Mouse (Mus musculus) hindbrain, embryonic 15.5 days (tissue): ENCODE measurements around the gene Ess2. TPM values are rescaled to one million over a fixed set of nuclear protein-coding genes. Genes with fewer than 3 reads are reported as not detected.

Source experiments
- ATAC-seq: fragments of 200-750 bp; cut with Nextera tagmentation; 2 replicates; pipeline ENCODE4 v1.8.0; 2017; ENCODE audit warnings: low read depth, moderate number of reproducible peaks, moderate TSS enrichment; ENCODE audit not compliant: low FRiP score
- H3K27ac ChIP-seq: fragments of 300-500 bp; sonication (generic); replicated peaks from 2 replicates; pipeline ENCODE4 v1.5.1; 2015; ENCODE audit warnings: mild to moderate bottlenecking, inconsistent platforms
- H3K27me3 ChIP-seq: fragments of 300-500 bp; sonication (generic); 2 replicates; pipeline ENCODE4 v1.6.1; 2015; ENCODE audit warnings: control low read depth, inconsistent platforms
- H3K36me3 ChIP-seq: fragments of 300-500 bp; sonication (generic); 2 replicates; pipeline ENCODE4 v1.6.1; 2015; ENCODE audit warnings: control low read depth, inconsistent platforms
- H3K4me1 ChIP-seq: fragments of 300-500 bp; sonication (generic); replicated peaks from 2 replicates; pipeline ENCODE4 v1.6.1; 2015; ENCODE audit warnings: control low read depth, inconsistent platforms
- H3K4me2 ChIP-seq: fragments of 300-500 bp; sonication (generic); 2 replicates; pipeline ENCODE4 v1.6.1; 2015; ENCODE audit warnings: moderate library complexity, mild to moderate bottlenecking, inconsistent platforms
- H3K4me3 ChIP-seq: fragments of 300-500 bp; sonication (generic); 2 replicates; pipeline ENCODE4 v1.5.1; 2015; ENCODE audit warnings: mild to moderate bottlenecking, inconsistent platforms
- H3K9ac ChIP-seq: fragments of 300-500 bp; sonication (generic); 2 replicates; pipeline ENCODE4 v1.6.1; 2015; ENCODE audit warnings: inconsistent platforms
- H3K9me3 ChIP-seq: fragments of 300-500 bp; sonication (generic); 2 replicates; pipeline ENCODE4 v1.6.1; 2016; ENCODE audit warnings: control low read depth, inconsistent platforms
- WGBS: fragments of 180-500 bp; shearing (Covaris S2); methylation state at CpG from one replicate; pipeline ENCODE4 v1.1.7; 2015; 5-methylcytosine and 5-hydroxymethylcytosine counted together
- polyA plus RNA-seq: library from polyadenylated mRNA; unstranded; fragments of >200 nt; fragmentation: Nextera tagmentation; extraction: Ambion mirVana; gene quantifications from 2 replicates; pipeline ENCODE4 v1.2.1, GENCODE M21; 2015

The Ess2 gene
- polyA plus RNA-seq, 1 experiment from 2014 or later, result 49.6 TPM

- Histone ChIP-seq H3K27ac (no peak overlapping the region), H3K9me3 (no peaks in the 10 kb centered on the region), H3K27me3 (no peaks in the 10 kb centered on the region), H3K9ac (no peak overlapping the region), H3K4me1 (peaks cover 4% of the 10 kb centered on the region; the same call in 1 of the 2 replicates), H3K4me3 (no peak overlapping the region), H3K36me3 (no peaks in the 10 kb centered on the region), H3K4me2 (no peak overlapping the region)
- WGBS, result 94% methylated on average over 4 of the region's 4 CpGs
- no peak for ATAC-seq
Measured at GRCm38 (mm10) chr16:17879571-17879970, 31.6 kb downstream of the Ess2 start.

- no peak overlapping the region for H3K4me2 ChIP-seq
- H3K27me3 ChIP-seq, result no peaks in the 10 kb centered on the region
- H3K36me3 ChIP-seq, result peaks cover 13% of the 10 kb centered on the region
- no peak for ATAC-seq
- H3K4me1 ChIP-seq, result no peaks in the 10 kb centered on the region
- H3K9me3 ChIP-seq, result no peaks in the 10 kb centered on the region
- H3K4me3 ChIP-seq, result no peak overlapping the region
- H3K9ac ChIP-seq, result no peak overlapping the region
- WGBS, result 100% methylated on average over 1 of the region's 1 CpGs
- H3K27ac ChIP-seq, result no peak overlapping the region
Measured at GRCm38 (mm10) chr16:17876096-17876495, 35.1 kb downstream of the Ess2 start.

- H3K27ac ChIP-seq, result no peak overlapping the region
- no peak overlapping the region for H3K9ac ChIP-seq
- no peaks in the 10 kb centered on the region for H3K27me3 ChIP-seq
- no peaks in the 10 kb centered on the region for H3K9me3 ChIP-seq
- no peaks in the 10 kb centered on the region for H3K4me1 ChIP-seq
- WGBS, result 95% methylated on average over 4 of the region's 4 CpGs
- ATAC-seq, result no peak
- no peak overlapping the region for H3K4me2 ChIP-seq
- H3K36me3 ChIP-seq, result peaks cover 14% of the 10 kb centered on the region
- H3K4me3 ChIP-seq, result no peak overlapping the region
Measured at GRCm38 (mm10) chr16:17875174-17875573, 36.0 kb downstream of the Ess2 start.

GRCm38 (mm10) chr16:17872995-17873394, 38.2 kb downstream of the Ess2 start:
- H3K36me3 ChIP-seq, result peaks cover 23% of the 10 kb centered on the region
- H3K27me3 ChIP-seq, result no peaks in the 10 kb centered on the region
- WGBS, result 72% methylated on average over 4 of the region's 4 CpGs
- no peak for ATAC-seq
- no peak overlapping the region for H3K27ac ChIP-seq
- H3K4me2 ChIP-seq, result no peak overlapping the region
- no peak overlapping the region for H3K9ac ChIP-seq
- H3K4me3 ChIP-seq, result no peak overlapping the region
- H3K9me3 ChIP-seq, result no peaks in the 10 kb centered on the region
- no peaks in the 10 kb centered on the region for H3K4me1 ChIP-seq

GRCm38 (mm10) chr16:17871248-17871647, 39.9 kb downstream of the Ess2 start:
- no peak for ATAC-seq
- 91% methylated on average over 5 of the region's 5 CpGs for WGBS
- Histone ChIP-seq H3K36me3 (peaks cover 23% of the 10 kb centered on the region), H3K27ac (no peak overlapping the region), H3K9me3 (no peaks in the 10 kb centered on the region), H3K9ac (no peak overlapping the region), H3K4me2 (no peak overlapping the region), H3K4me3 (no peak overlapping the region), H3K4me1 (no peaks in the 10 kb centered on the region), H3K27me3 (no peaks in the 10 kb centered on the region)

GRCm38 (mm10) chr16:17865770-17866169, 45.4 kb downstream of the Ess2 start:
- WGBS, result 63% methylated on average over 6 of the region's 6 CpGs
- no peak for ATAC-seq
- peaks cover 10% of the 10 kb centered on the region; the same call in 1 of the 2 replicates for H3K36me3 ChIP-seq
- no peaks in the 10 kb centered on the region for H3K9me3 ChIP-seq
- no peak overlapping the region for H3K4me3 ChIP-seq
- no peak overlapping the region for H3K9ac ChIP-seq
- H3K4me1 ChIP-seq, result no peaks in the 10 kb centered on the region
- no peaks in the 10 kb centered on the region for H3K27me3 ChIP-seq
- no peak overlapping the region for H3K4me2 ChIP-seq
- H3K27ac ChIP-seq, result no peak overlapping the region

GRCm38 (mm10) chr16:17865293-17865692, 45.9 kb downstream of the Ess2 start:
- peaks cover 10% of the 10 kb centered on the region; the same call in 1 of the 2 replicates for H3K36me3 ChIP-seq
- H3K4me3 ChIP-seq, result no peak overlapping the region
- no peaks in the 10 kb centered on the region for H3K9me3 ChIP-seq
- WGBS, result 93% methylated on average over 2 of the region's 2 CpGs
- no peak for ATAC-seq
- H3K9ac ChIP-seq, result no peak overlapping the region
- no peak overlapping the region for H3K27ac ChIP-seq
- H3K4me1 ChIP-seq, result no peaks in the 10 kb centered on the region
- H3K4me2 ChIP-seq, result no peak overlapping the region
- H3K27me3 ChIP-seq, result no peaks in the 10 kb centered on the region

- Histone ChIP-seq H3K4me1 (no peaks in the 10 kb centered on the region), H3K36me3 (peaks cover 54% of the 10 kb centered on the region)
- ATAC-seq, result no peak
Measured at GRCm38 (mm10) chr16:17858592-17858991, 52.6 kb downstream of the Ess2 start.

GRCm38 (mm10) chr16:17857157-17857556, 54.0 kb downstream of the Ess2 start:
- H3K27me3 ChIP-seq, result no peaks in the 10 kb centered on the region
- WGBS, result 93% methylated on average over 7 of the region's 7 CpGs
- H3K9me3 ChIP-seq, result no peaks in the 10 kb centered on the region
- no peak overlapping the region for H3K4me3 ChIP-seq
- no peaks in the 10 kb centered on the region for H3K4me1 ChIP-seq
- no peak overlapping the region for H3K9ac ChIP-seq
- H3K27ac ChIP-seq, result no peak overlapping the region
- H3K4me2 ChIP-seq, result no peak overlapping the region
- H3K36me3 ChIP-seq, result peaks cover 64% of the 10 kb centered on the region
- ATAC-seq, result no peak

More at GRCm38 (mm10) chr16:17858592-17858991, 52.6 kb downstream of the Ess2 start:
- Histone ChIP-seq H3K27ac (no peak overlapping the region), H3K4me2 (no peak overlapping the region), H3K4me3 (no peak overlapping the region), H3K9me3 (no peaks in the 10 kb centered on the region), H3K9ac (no peak overlapping the region), H3K27me3 (no peaks in the 10 kb centered on the region)

- no peak for ATAC-seq
- H3K27me3 ChIP-seq, result no peaks in the 10 kb centered on the region
- H3K4me2 ChIP-seq, result no peak overlapping the region
- peaks cover 79% of the 10 kb centered on the region for H3K36me3 ChIP-seq
- no peak overlapping the region for H3K4me3 ChIP-seq
- 84% methylated on average over 2 of the region's 2 CpGs for WGBS
- no peak overlapping the region for H3K27ac ChIP-seq
- H3K4me1 ChIP-seq, result no peaks in the 10 kb centered on the region
- no peak overlapping the region for H3K9ac ChIP-seq
- H3K9me3 ChIP-seq, result no peaks in the 10 kb centered on the region
Measured at GRCm38 (mm10) chr16:17853263-17853662, 57.9 kb downstream of the Ess2 start.

GRCm38 (mm10) chr16:17851860-17852259, 59.3 kb downstream of the Ess2 start:
- WGBS, result 92% methylated on average over 1 of the region's 1 CpGs
- H3K4me3 ChIP-seq, result no peak overlapping the region
- ATAC-seq, result no peak
- peaks cover 75% of the 10 kb centered on the region for H3K36me3 ChIP-seq
- no peaks in the 10 kb centered on the region for H3K27me3 ChIP-seq
- no peak overlapping the region for H3K27ac ChIP-seq
- no peaks in the 10 kb centered on the region for H3K9me3 ChIP-seq
- no peak overlapping the region for H3K4me2 ChIP-seq
- no peak overlapping the region for H3K9ac ChIP-seq
- no peaks in the 10 kb centered on the region for H3K4me1 ChIP-seq

GRCm38 (mm10) chr16:17851331-17851730, 59.8 kb downstream of the Ess2 start:
- H3K27me3 ChIP-seq, result no peaks in the 10 kb centered on the region
- WGBS, result 98% methylated on average over 5 of the region's 5 CpGs
- no peak overlapping the region for H3K27ac ChIP-seq
- H3K4me1 ChIP-seq, result no peaks in the 10 kb centered on the region
- ATAC-seq, result no peak
- peaks cover 75% of the 10 kb centered on the region for H3K36me3 ChIP-seq
- no peak overlapping the region for H3K4me3 ChIP-seq
- no peaks in the 10 kb centered on the region for H3K9me3 ChIP-seq
- no peak overlapping the region for H3K4me2 ChIP-seq
- H3K9ac ChIP-seq, result no peak overlapping the region
